Mouse (Mus musculus): Measurements from ENCODE around the gene Tmem170. TPM values are rescaled to one million over a fixed set of nuclear protein-coding genes. Genes with fewer than 3 reads are reported as not detected.

Gene Tmem170
- polyA plus RNA-seq, 1 experiment from 2014 or later, result 10.5 TPM

GRCm38 (mm10) chr8:111892615-111893014 lies 16.1 kb upstream of the Tmem170 start:
- TF ChIP-seq CTCF (IDR thresholded peaks at IDR 0.05) (no peak), EP300 (IDR thresholded peaks at IDR 0.05) (no peak)
- 35% methylated on average over 5 of the region's 5 CpGs for WGBS
- H3K27ac ChIP-seq (ENCODE audit: low read length), result peak overlapping the region; percentile 57; the same call in 1 of the 2 replicates

GRCm38 (mm10) chr8:111891983-111892382 lies 15.4 kb upstream of the Tmem170 start:
- peak overlapping the region; percentile 57 for H3K27ac ChIP-seq (ENCODE audit: low read length)

More at GRCm38 (mm10) chr8:111892615-111893014, 16.1 kb upstream of the Tmem170 start:
- Histone ChIP-seq H3K4me3 (ENCODE audit: low read depth, low read length) (no peak overlapping the region), H3K4me2 (replicated peaks; ENCODE audit: low read depth, low read length) (no peak overlapping the region), H3K9ac (replicated peaks; ENCODE audit: low read depth) (no peak overlapping the region), H3K27me3 (replicated peaks; ENCODE audit: insufficient read depth, low read length) (peaks cover 14% of the 10 kb centered on the region), H3K36me3 (ENCODE audit: insufficient read depth, low read length) (no peaks in the 10 kb centered on the region), H3K9me3 (ENCODE audit: low read length) (no peaks in the 10 kb centered on the region), H3K4me1 (ENCODE audit: insufficient read depth, low read depth, low read length) (peaks cover 11% of the 10 kb centered on the region; the same call in 1 of the 2 replicates)
- ATAC-seq, result no peak
- DNase-seq (ENCODE audit: low spot score), result no peak

GRCm38 (mm10) chr8:111890911-111891303 lies 14.4 kb upstream of the Tmem170 start:
- WGBS, result 62% methylated on average over 6 of the region's 6 CpGs
- Histone ChIP-seq H3K9ac (replicated peaks; ENCODE audit: low read depth) (no peak overlapping the region), H3K4me2 (replicated peaks; ENCODE audit: low read depth, low read length) (0 out of 2 replicates have a peak overlapping the region, but pooled peaks have one; percentile 34), H3K27me3 (replicated peaks; ENCODE audit: insufficient read depth, low read length) (peaks cover 14% of the 10 kb centered on the region), H3K4me1 (ENCODE audit: insufficient read depth, low read depth, low read length) (peaks cover 11% of the 10 kb centered on the region; the same call in 1 of the 2 replicates), H3K36me3 (ENCODE audit: insufficient read depth, low read length) (no peaks in the 10 kb centered on the region), H3K4me3 (ENCODE audit: low read depth, low read length) (no peak overlapping the region), H3K9me3 (ENCODE audit: low read length) (no peaks in the 10 kb centered on the region), H3K27ac (ENCODE audit: low read length) (peak overlapping the region; percentile 47; the same call in 1 of the 2 replicates)
- TF ChIP-seq EP300 (IDR thresholded peaks at IDR 0.05) (peak; percentile 61; the same call in 1 of the 2 replicates), CTCF (IDR thresholded peaks at IDR 0.05) (no peak)
- DNase-seq (ENCODE audit: low spot score), result peak; percentile 78
- ATAC-seq, result peak; percentile 72

More at GRCm38 (mm10) chr8:111891983-111892382, 15.4 kb upstream of the Tmem170 start:
- Histone ChIP-seq H3K4me3 (ENCODE audit: low read depth, low read length) (no peak overlapping the region), H3K36me3 (ENCODE audit: insufficient read depth, low read length) (no peaks in the 10 kb centered on the region), H3K4me2 (replicated peaks; ENCODE audit: low read depth, low read length) (no peak overlapping the region), H3K9ac (replicated peaks; ENCODE audit: low read depth) (no peak overlapping the region), H3K4me1 (ENCODE audit: insufficient read depth, low read depth, low read length) (peaks cover 11% of the 10 kb centered on the region; the same call in 1 of the 2 replicates), H3K27me3 (replicated peaks; ENCODE audit: insufficient read depth, low read length) (peaks cover 14% of the 10 kb centered on the region), H3K9me3 (ENCODE audit: low read length) (no peaks in the 10 kb centered on the region)
- peak; percentile 11; the same call in 1 of the 2 replicates for TF ChIP-seq EP300 (IDR thresholded peaks at IDR 0.05)
- TF ChIP-seq CTCF (IDR thresholded peaks at IDR 0.05), result no peak
- DNase-seq (ENCODE audit: low spot score) (peak; percentile 59), ATAC-seq (peak; percentile 16; the same call in 1 of the 2 replicates)
- WGBS, result 3% methylated on average over 8 of the region's 8 CpGs

- Histone ChIP-seq H3K27ac (ENCODE audit: low read length) (peak overlapping the region; percentile 32; the same call in 1 of the 2 replicates), H3K4me3 (ENCODE audit: low read depth, low read length) (0 out of 2 replicates have a peak overlapping the region, but pooled peaks have one; percentile 15), H3K27me3 (replicated peaks; ENCODE audit: insufficient read depth, low read length) (peaks cover 14% of the 10 kb centered on the region), H3K4me1 (ENCODE audit: insufficient read depth, low read depth, low read length) (peaks cover 11% of the 10 kb centered on the region; the same call in 1 of the 2 replicates), H3K36me3 (ENCODE audit: insufficient read depth, low read length) (no peaks in the 10 kb centered on the region), H3K9ac (replicated peaks; ENCODE audit: low read depth) (no peak overlapping the region), H3K9me3 (ENCODE audit: low read length) (no peaks in the 10 kb centered on the region), H3K4me2 (replicated peaks; ENCODE audit: low read depth, low read length) (peak overlapping the region; percentile 34)
- DNase-seq (ENCODE audit: low spot score) (no peak), ATAC-seq (peak; percentile 7)
- TF ChIP-seq CTCF (IDR thresholded peaks at IDR 0.05) (no peak), EP300 (IDR thresholded peaks at IDR 0.05) (no peak)
- WGBS, result 11% methylated on average over 86 of the region's 86 CpGs
Observed at GRCm38 (mm10) chr8:111889931-111890910, 13.7 kb upstream of the Tmem170 start.

- H3K9ac ChIP-seq (replicated peaks; ENCODE audit: low read depth), result no peak overlapping the region
- H3K4me3 ChIP-seq (ENCODE audit: low read depth, low read length), result no peak overlapping the region
- H3K9me3 ChIP-seq (ENCODE audit: low read length), result no peaks in the 10 kb centered on the region
- H3K4me1 ChIP-seq (ENCODE audit: insufficient read depth, low read depth, low read length), result peaks cover 11% of the 10 kb centered on the region; the same call in 1 of the 2 replicates
- ATAC-seq, result peak; percentile 13; the same call in 1 of the 2 replicates
- no peak overlapping the region for H3K27ac ChIP-seq (ENCODE audit: low read length)
- no peaks in the 10 kb centered on the region for H3K36me3 ChIP-seq (ENCODE audit: insufficient read depth, low read length)
- peak; percentile 36 for DNase-seq (ENCODE audit: low spot score)
- TF ChIP-seq CTCF (IDR thresholded peaks at IDR 0.05), result no peak
- TF ChIP-seq EP300 (IDR thresholded peaks at IDR 0.05), result no peak
- 5% methylated on average over 7 of the region's 7 CpGs for WGBS
- peaks cover 14% of the 10 kb centered on the region for H3K27me3 ChIP-seq (replicated peaks; ENCODE audit: insufficient read depth, low read length)
- no peak overlapping the region for H3K4me2 ChIP-seq (replicated peaks; ENCODE audit: low read depth, low read length)
Observed at GRCm38 (mm10) chr8:111888091-111888650, 11.6 kb upstream of the Tmem170 start.

- no peak overlapping the region for H3K27ac ChIP-seq (ENCODE audit: low read length)
- WGBS, result 62% methylated on average over 1 of the region's 1 CpGs
- ATAC-seq, result no peak
Observed at GRCm38 (mm10) chr8:111887479-111887878, 10.9 kb upstream of the Tmem170 start.

More at GRCm38 (mm10) chr8:111887479-111887878, 10.9 kb upstream of the Tmem170 start:
- H3K4me2 ChIP-seq (replicated peaks; ENCODE audit: low read depth, low read length), result no peak overlapping the region
- H3K36me3 ChIP-seq (ENCODE audit: insufficient read depth, low read length), result no peaks in the 10 kb centered on the region
- peaks cover 10% of the 10 kb centered on the region; the same call in 1 of the 2 replicates for H3K4me1 ChIP-seq (ENCODE audit: insufficient read depth, low read depth, low read length)
- H3K9ac ChIP-seq (replicated peaks; ENCODE audit: low read depth), result no peak overlapping the region
- no peak overlapping the region for H3K4me3 ChIP-seq (ENCODE audit: low read depth, low read length)
- DNase-seq (ENCODE audit: low spot score), result no peak
- H3K9me3 ChIP-seq (ENCODE audit: low read length), result no peaks in the 10 kb centered on the region
- TF ChIP-seq EP300 (IDR thresholded peaks at IDR 0.05) (no peak), CTCF (IDR thresholded peaks at IDR 0.05) (no peak)
- H3K27me3 ChIP-seq (replicated peaks; ENCODE audit: insufficient read depth, low read length), result peaks cover 14% of the 10 kb centered on the region
